Mouse (Mus musculus) megakaryocyte, embryonic 14.5 days (primary cell): ENCODE data around the gene Upk2. TPM values are rescaled to one million over a fixed set of nuclear protein-coding genes. Genes with fewer than 3 reads are reported as not detected.
"Not testable (repeated sequence)": the region's sequence is repeated elsewhere in the genome, so short reads cannot be mapped to it uniquely, and the experiment has no call there.

Source experiments
- H3K27me3 ChIP-seq: replicated peaks from 2 replicates; pipeline ENCODE3; 2012; ENCODE audit warnings: inconsistent platforms
- H3K36me3 ChIP-seq: replicated peaks from 2 replicates; pipeline ENCODE3; 2012; ENCODE audit warnings: low read length, inconsistent platforms, mixed read lengths
- H3K4me1 ChIP-seq: 2 replicates; pipeline ENCODE4 v1.6.1; 2012; ENCODE audit warnings: inconsistent platforms
- H3K4me3 ChIP-seq: replicated peaks from 2 replicates; pipeline ENCODE3; 2012; ENCODE audit warnings: moderate library complexity, mild to moderate bottlenecking, inconsistent platforms
- H3K9me3 ChIP-seq: 2 replicates; pipeline ENCODE4 v1.6.1; 2012; ENCODE audit warnings: inconsistent platforms
- FLI1 ChIP-seq: IDR thresholded peaks from 2 replicates; pipeline ENCODE4 v1.6.1; 2012; ENCODE audit warnings: low read length, inconsistent platforms, mixed read lengths
- GATA1 ChIP-seq: IDR thresholded peaks from 3 replicates; pipeline ENCODE4 v1.6.1; 2012; ENCODE audit warnings: mixed read lengths, low read length, inconsistent platforms, borderline replicate concordance
- polyA plus RNA-seq: library from polyadenylated mRNA; stranded (reverse); fragments of >175 nt; gene quantifications from 2 replicates; pipeline ENCODE4 v1.2.3, GENCODE M21; 2012; ENCODE audit warnings: low replicate concordance; ENCODE audit not compliant: insufficient read depth

Upk2 gene
- polyA plus RNA-seq, 1 experiment, result not detected

DNA sequence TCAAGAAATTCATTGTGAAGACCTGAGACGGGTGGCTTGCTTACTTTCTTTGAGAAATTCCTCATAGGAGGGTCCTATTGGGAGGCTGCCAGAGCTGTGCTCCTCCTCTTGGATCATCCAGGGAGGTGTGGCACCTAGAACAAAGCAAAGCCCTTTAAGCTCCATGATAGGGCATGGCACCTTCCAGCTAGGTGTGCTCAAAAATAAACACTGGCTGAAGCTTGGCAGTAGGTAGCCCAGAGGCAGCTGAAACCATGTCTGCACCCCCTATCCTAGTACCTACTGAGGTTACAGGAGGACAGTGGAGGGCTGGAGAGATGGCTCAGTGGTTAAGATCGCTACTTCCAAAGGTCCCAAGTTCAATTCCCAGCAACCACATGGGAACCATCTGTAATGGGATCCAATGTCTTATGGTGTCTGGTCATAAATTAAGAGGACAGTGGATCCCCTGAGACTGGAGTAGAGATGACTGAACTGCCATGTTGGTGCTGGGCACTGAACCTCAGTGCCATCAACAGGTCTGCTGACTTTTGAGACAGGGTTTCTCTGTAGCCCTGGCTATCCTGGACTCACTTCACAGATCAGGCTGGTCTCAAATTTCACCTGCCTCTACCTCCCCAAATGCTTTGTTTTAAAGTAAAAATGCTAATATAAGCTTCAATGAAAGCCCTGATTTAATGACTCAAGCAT is 44.0 kb downstream of the Upk2 start:
- Histone ChIP-seq H3K36me3 (peaks cover 67% of the 10 kb centered on the region), H3K4me3 (no peak overlapping the region), H3K4me1 (peaks cover 53% of the 10 kb centered on the region), H3K27me3 (no peaks in the 10 kb centered on the region), H3K9me3 (no peaks in the 10 kb centered on the region)
- no peak for TF ChIP-seq GATA1
- no peak for TF ChIP-seq FLI1

DNA sequence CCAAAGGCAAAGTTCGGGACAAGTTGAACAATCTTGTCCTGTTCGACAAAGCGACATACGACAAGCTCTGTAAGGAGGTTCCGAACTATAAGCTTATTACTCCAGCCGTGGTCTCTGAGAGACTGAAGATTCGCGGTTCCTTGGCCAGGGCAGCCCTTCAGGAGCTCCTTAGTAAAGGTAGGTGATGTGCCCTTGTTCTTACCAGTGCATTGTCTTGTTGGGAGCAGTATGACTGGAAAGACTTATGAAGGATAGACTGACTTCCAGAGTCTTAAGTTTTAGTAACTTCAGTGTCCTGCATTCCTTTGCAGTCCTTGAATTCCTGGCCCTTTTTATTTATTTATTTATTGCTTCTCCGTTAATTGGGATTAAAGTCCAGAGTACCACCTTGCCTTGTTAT is 46.1 kb downstream of the Upk2 start:
- Histone ChIP-seq H3K4me3 (peak overlapping the region; percentile 99), H3K36me3 (peaks cover 71% of the 10 kb centered on the region)

GRCm38 (mm10) chr9:44407752-44408097 is 47.1 kb downstream of the Upk2 start:
- H3K36me3 ChIP-seq, result peaks cover 71% of the 10 kb centered on the region
- H3K4me1 ChIP-seq, result peaks cover 64% of the 10 kb centered on the region
- TF ChIP-seq FLI1 (no peak), GATA1 (no peak)
- H3K4me3 ChIP-seq, result peak overlapping the region; percentile 99
- H3K9me3 ChIP-seq, result no peaks in the 10 kb centered on the region
- no peaks in the 10 kb centered on the region for H3K27me3 ChIP-seq

More for the DNA sequence above, 46.1 kb downstream of the Upk2 start:
- not testable (repeated sequence) for H3K27me3 ChIP-seq, H3K9me3 ChIP-seq
- peaks cover 69% of the 10 kb centered on the region for H3K4me1 ChIP-seq

GRCm38 (mm10) chr9:44406906-44407751 is 47.6 kb downstream of the Upk2 start, which contains the start of the genes Rps25 and Trappc4:
Gene Rps25, plus strand, starts transcription at chr9:44407139.
Gene Trappc4, minus strand, starts transcription at chr9:44407600.
- TF ChIP-seq FLI1 (no peak), GATA1 (no peak)
- H3K27me3 ChIP-seq, result no peaks in the 10 kb centered on the region
- H3K4me3 ChIP-seq, result peak within 1 kb of the TSS; percentile 99
- H3K4me1 ChIP-seq, result peaks cover 58% of the 10 kb centered on the region
- H3K9me3 ChIP-seq, result no peaks in the 10 kb centered on the region
- peaks cover 71% of the 10 kb centered on the region for H3K36me3 ChIP-seq

- Histone ChIP-seq H3K36me3 (peaks cover 71% of the 10 kb centered on the region), H3K4me1 (peaks cover 61% of the 10 kb centered on the region), H3K9me3 (no peaks in the 10 kb centered on the region), H3K4me3 (no peak overlapping the region), H3K27me3 (no peaks in the 10 kb centered on the region)
- TF ChIP-seq GATA1, result no peak
Measured at GRCm38 (mm10) chr9:44405011-44405410, 49.8 kb downstream of the Upk2 start.

Other genes starting within 250 kb of the Upk2 start
- gene Cbl, start 220.9 kb downstream of the Upk2 start, polyA plus RNA-seq, result 2.4 and 3.9 TPM in 2 replicates
- gene Ccdc153, start 214.3 kb downstream of the Upk2 start, polyA plus RNA-seq, result not detected in 2 replicates
- 0.35 TPM in 1 of 2 replicates, not detected in the other for gene Pdzd3, start 203.5 kb downstream of the Upk2 start, polyA plus RNA-seq
- gene Nlrx1, start 186.4 kb downstream of the Upk2 start, polyA plus RNA-seq, result 5.5 and 12.5 TPM in 2 replicates
- gene Abcg4, start 166.4 kb downstream of the Upk2 start, polyA plus RNA-seq, result 0.19 TPM in 1 of 2 replicates, not detected in the other
- gene Hinfp, start 149.3 kb downstream of the Upk2 start, polyA plus RNA-seq, result 1.3 and 4.9 TPM in 2 replicates
- 44.6 and 94.5 TPM in 2 replicates for gene C2cd2l, start 134.7 kb downstream of the Upk2 start, polyA plus RNA-seq
- 7.1 and 9.5 TPM in 2 replicates for gene Dpagt1, start 129.0 kb downstream of the Upk2 start, polyA plus RNA-seq
- 416 and 1,650 TPM in 2 replicates for gene H2afx, start 120.3 kb downstream of the Upk2 start, polyA plus RNA-seq
- 51.1 and 76.9 TPM in 2 replicates for gene Hmbs, start 110.7 kb downstream of the Upk2 start, polyA plus RNA-seq
- 5.8 and 8.3 TPM in 2 replicates for gene Vps11, start 93.3 kb downstream of the Upk2 start, polyA plus RNA-seq
- gene Hyou1, start 75.5 kb downstream of the Upk2 start, polyA plus RNA-seq, result 14.1 and 28.1 TPM in 2 replicates
- gene Slc37a4, start 58.1 kb downstream of the Upk2 start, polyA plus RNA-seq, result 10.2 and 10.4 TPM in 2 replicates
- 33.9 and 149 TPM in 2 replicates for gene Rps25, start 47.8 kb downstream of the Upk2 start, polyA plus RNA-seq
- gene Trappc4, start 47.4 kb downstream of the Upk2 start, polyA plus RNA-seq, result 10.0 and 29.6 TPM in 2 replicates
- gene Ccdc84, start 36.4 kb downstream of the Upk2 start, polyA plus RNA-seq, result 11.9 and 19.2 TPM in 2 replicates
- gene Foxr1, start 13.8 kb downstream of the Upk2 start, polyA plus RNA-seq, result not detected in 2 replicates
- gene Bcl9l, start 27.8 kb upstream of the Upk2 start, polyA plus RNA-seq, result 11.6 and 16.1 TPM in 2 replicates
- gene Cxcr5, start 106.9 kb upstream of the Upk2 start, polyA plus RNA-seq, result not detected in 2 replicates
- gene Ddx6, start 149.9 kb upstream of the Upk2 start, polyA plus RNA-seq, result 4.1 and 10.8 TPM in 2 replicates
- not detected in 2 replicates for gene Treh, start 218.3 kb upstream of the Upk2 start, polyA plus RNA-seq